Mouse (Mus musculus): ENCODE measurements around the gene Sult6b2. TPM values are rescaled to one million over a fixed set of nuclear protein-coding genes. Genes with fewer than 3 reads are reported as not detected.

The Sult6b2 gene
- 0.16 TPM in 1 of 2 replicates, not detected in the other for polyA plus RNA-seq (2014; fragmentation: Nextera tagmentation; extraction: Ambion mirVana)

DNA sequence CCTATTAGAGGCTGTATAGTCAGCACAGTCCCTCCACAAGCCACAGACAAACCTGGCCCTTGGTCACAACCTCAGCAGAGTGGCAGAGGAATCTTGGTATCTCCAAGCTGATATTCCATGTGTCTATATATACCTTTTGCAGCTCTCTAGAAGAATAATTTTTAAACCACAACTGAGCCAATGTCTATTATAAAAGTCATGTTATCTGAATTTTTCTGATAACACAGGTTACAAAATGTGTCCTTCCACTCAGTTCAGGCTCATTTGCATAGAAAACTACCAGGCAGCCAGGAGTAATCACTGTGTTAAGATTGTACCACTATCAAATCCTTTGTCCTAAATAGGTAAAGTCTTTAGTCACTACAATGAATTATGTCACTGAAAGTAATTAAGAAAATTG, at the start of gene Sult6b2:
TSS of gene Sult6b2 (minus strand) at position 101 of the 400 bp plus-strand sequence.
- ATAC-seq (ENCODE audit: low FRiP score, low TSS enrichment) = no peak
- H3K4me3 ChIP-seq (ENCODE audit: low read length) = no peak within 1 kb of the TSS
- no peaks in the 10 kb centered on the region for H3K36me3 ChIP-seq (ENCODE audit: control insufficient read depth, insufficient read depth, low read length)

GRCm38 (mm10) chr6:142852419-142853377, 48.4 kb upstream of the Sult6b2 start:
- H3K9ac ChIP-seq (ENCODE audit: low read depth, low read length) = no peak overlapping the region
- H3K9me3 ChIP-seq (ENCODE audit: control insufficient read depth, low read length) = no peaks in the 10 kb centered on the region
- H3K4me3 ChIP-seq (ENCODE audit: low read length) = no peak overlapping the region
- WGBS = 73% methylated on average over 6 of the region's 6 CpGs
- H3K4me2 ChIP-seq (replicated peaks; ENCODE audit: low read depth, low read length) = no peak overlapping the region
- H3K27ac ChIP-seq (ENCODE audit: low read depth, low read length) = no peak overlapping the region
- no peak for ATAC-seq (ENCODE audit: low FRiP score, low TSS enrichment)
- no peaks in the 10 kb centered on the region; the same call in 1 of the 2 replicates for H3K4me1 ChIP-seq (ENCODE audit: control insufficient read depth, insufficient read depth, low read length)
- no peaks in the 10 kb centered on the region for H3K36me3 ChIP-seq (ENCODE audit: control insufficient read depth, insufficient read depth, low read length)
- no peaks in the 10 kb centered on the region for H3K27me3 ChIP-seq (ENCODE audit: control insufficient read depth, insufficient read depth, low read length)

More for the DNA sequence above, at the start of gene Sult6b2:
- Histone ChIP-seq H3K27ac (ENCODE audit: low read depth, low read length) (no peak within 1 kb of the TSS), H3K4me1 (ENCODE audit: control insufficient read depth, insufficient read depth, low read length) (peaks cover 7% of the 10 kb centered on the region; the same call in 1 of the 2 replicates), H3K27me3 (ENCODE audit: control insufficient read depth, insufficient read depth, low read length) (no peaks in the 10 kb centered on the region), H3K4me2 (replicated peaks; ENCODE audit: low read depth, low read length) (no peak within 1 kb of the TSS), H3K9me3 (ENCODE audit: control insufficient read depth, low read length) (no peaks in the 10 kb centered on the region), H3K9ac (ENCODE audit: low read depth, low read length) (no peak within 1 kb of the TSS)

DNA sequence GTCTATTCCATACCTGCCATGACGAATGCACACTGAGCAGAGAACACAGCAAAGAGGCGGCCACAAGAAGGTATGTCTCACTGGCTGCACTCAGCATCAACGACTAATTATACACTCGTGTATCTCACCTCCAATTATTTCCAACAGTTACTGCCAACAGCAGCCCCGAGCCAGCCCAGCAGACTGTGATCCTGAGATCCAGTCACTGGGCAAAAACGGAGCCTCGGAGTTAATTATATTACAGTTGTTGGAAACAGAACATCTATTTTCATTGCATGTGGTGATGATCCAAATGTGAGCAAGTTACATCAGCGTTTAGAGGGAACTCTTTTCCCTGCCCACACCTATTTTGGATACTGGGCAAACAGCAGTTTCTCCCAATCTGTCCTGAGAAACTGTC, 46.1 kb upstream of the Sult6b2 start:
- no peak for ATAC-seq (ENCODE audit: low FRiP score, low TSS enrichment)
- no peak overlapping the region for H3K4me2 ChIP-seq (replicated peaks; ENCODE audit: low read depth, low read length)
- WGBS = 89% methylated on average over 8 of the region's 8 CpGs

DNA sequence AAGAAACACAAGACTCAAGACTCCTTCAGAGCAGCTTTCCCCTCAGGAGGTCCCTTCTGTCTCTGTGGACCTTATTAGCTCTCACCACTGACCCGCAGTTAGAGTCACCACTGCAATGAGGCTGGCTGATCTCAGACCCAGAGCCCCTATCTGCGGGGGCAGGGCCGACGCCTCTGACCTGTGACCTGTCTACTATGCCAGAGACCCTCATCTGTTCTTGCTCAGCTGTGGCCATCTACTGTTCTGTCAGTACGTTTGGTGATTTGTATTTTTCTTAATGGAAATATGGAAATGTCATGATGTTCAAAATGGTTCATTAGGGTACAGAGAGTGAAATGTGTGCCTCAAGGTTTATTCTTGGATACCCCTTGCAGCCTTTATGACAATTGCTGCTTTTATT, 45.0 kb upstream of the Sult6b2 start:
- WGBS = 64% methylated on average over 5 of the region's 5 CpGs
- Histone ChIP-seq H3K9me3 (ENCODE audit: control insufficient read depth, low read length) (no peaks in the 10 kb centered on the region), H3K4me3 (ENCODE audit: low read length) (no peak overlapping the region), H3K27ac (ENCODE audit: low read depth, low read length) (no peak overlapping the region), H3K4me2 (replicated peaks; ENCODE audit: low read depth, low read length) (no peak overlapping the region), H3K36me3 (ENCODE audit: control insufficient read depth, insufficient read depth, low read length) (no peaks in the 10 kb centered on the region), H3K27me3 (ENCODE audit: control insufficient read depth, insufficient read depth, low read length) (no peaks in the 10 kb centered on the region), H3K4me1 (ENCODE audit: control insufficient read depth, insufficient read depth, low read length) (no peaks in the 10 kb centered on the region; the same call in 1 of the 2 replicates), H3K9ac (ENCODE audit: low read depth, low read length) (no peak overlapping the region)
- no peak for ATAC-seq (ENCODE audit: low FRiP score, low TSS enrichment)

More for the DNA sequence above, 46.1 kb upstream of the Sult6b2 start:
- H3K4me1 ChIP-seq (ENCODE audit: control insufficient read depth, insufficient read depth, low read length) = no peaks in the 10 kb centered on the region; the same call in 1 of the 2 replicates
- H3K27me3 ChIP-seq (ENCODE audit: control insufficient read depth, insufficient read depth, low read length) = no peaks in the 10 kb centered on the region
- no peak overlapping the region for H3K9ac ChIP-seq (ENCODE audit: low read depth, low read length)
- H3K4me3 ChIP-seq (ENCODE audit: low read length) = no peak overlapping the region
- H3K36me3 ChIP-seq (ENCODE audit: control insufficient read depth, insufficient read depth, low read length) = no peaks in the 10 kb centered on the region
- no peak overlapping the region for H3K27ac ChIP-seq (ENCODE audit: low read depth, low read length)
- no peaks in the 10 kb centered on the region for H3K9me3 ChIP-seq (ENCODE audit: control insufficient read depth, low read length)

GRCm38 (mm10) chr6:142847914-142848674, 43.8 kb upstream of the Sult6b2 start:
- Histone ChIP-seq H3K36me3 (ENCODE audit: control insufficient read depth, insufficient read depth, low read length) (no peaks in the 10 kb centered on the region), H3K27me3 (ENCODE audit: control insufficient read depth, insufficient read depth, low read length) (no peaks in the 10 kb centered on the region), H3K9ac (ENCODE audit: low read depth, low read length) (no peak overlapping the region), H3K27ac (ENCODE audit: low read depth, low read length) (no peak overlapping the region), H3K4me2 (replicated peaks; ENCODE audit: low read depth, low read length) (no peak overlapping the region), H3K9me3 (ENCODE audit: control insufficient read depth, low read length) (no peaks in the 10 kb centered on the region), H3K4me1 (ENCODE audit: control insufficient read depth, insufficient read depth, low read length) (no peaks in the 10 kb centered on the region), H3K4me3 (ENCODE audit: low read length) (no peak overlapping the region)
- ATAC-seq (ENCODE audit: low FRiP score, low TSS enrichment) = no peak
- 74% methylated on average over 8 of the region's 8 CpGs for WGBS

DNA sequence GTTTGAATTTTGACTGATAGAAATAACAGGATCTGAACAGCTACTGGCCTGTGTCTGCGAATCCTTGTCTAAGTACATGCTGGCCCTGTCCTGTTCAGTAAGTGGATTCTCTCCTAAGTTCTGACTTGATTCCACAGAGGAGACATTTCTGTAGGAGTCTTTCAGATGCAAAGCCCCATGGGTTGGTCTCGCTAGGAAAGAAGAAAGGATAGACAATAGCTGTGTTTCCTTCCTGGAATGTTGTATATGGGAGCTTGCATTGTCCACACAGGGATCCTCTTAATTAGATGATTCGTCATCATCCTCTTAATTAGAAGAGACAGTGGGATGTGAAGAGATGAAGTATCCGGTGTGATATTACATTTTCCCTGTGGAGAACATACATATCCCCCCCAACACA, 42.6 kb upstream of the Sult6b2 start:
- no peaks in the 10 kb centered on the region for H3K4me1 ChIP-seq (ENCODE audit: control insufficient read depth, insufficient read depth, low read length)
- H3K4me2 ChIP-seq (replicated peaks; ENCODE audit: low read depth, low read length) = no peak overlapping the region
- ATAC-seq (ENCODE audit: low FRiP score, low TSS enrichment) = no peak
- H3K27me3 ChIP-seq (ENCODE audit: control insufficient read depth, insufficient read depth, low read length) = no peaks in the 10 kb centered on the region
- H3K9me3 ChIP-seq (ENCODE audit: control insufficient read depth, low read length) = no peaks in the 10 kb centered on the region
- WGBS = 96% methylated on average over 4 of the region's 4 CpGs
- no peak overlapping the region for H3K9ac ChIP-seq (ENCODE audit: low read depth, low read length)
- no peak overlapping the region for H3K4me3 ChIP-seq (ENCODE audit: low read length)
- H3K27ac ChIP-seq (ENCODE audit: low read depth, low read length) = no peak overlapping the region
- no peaks in the 10 kb centered on the region for H3K36me3 ChIP-seq (ENCODE audit: control insufficient read depth, insufficient read depth, low read length)

DNA sequence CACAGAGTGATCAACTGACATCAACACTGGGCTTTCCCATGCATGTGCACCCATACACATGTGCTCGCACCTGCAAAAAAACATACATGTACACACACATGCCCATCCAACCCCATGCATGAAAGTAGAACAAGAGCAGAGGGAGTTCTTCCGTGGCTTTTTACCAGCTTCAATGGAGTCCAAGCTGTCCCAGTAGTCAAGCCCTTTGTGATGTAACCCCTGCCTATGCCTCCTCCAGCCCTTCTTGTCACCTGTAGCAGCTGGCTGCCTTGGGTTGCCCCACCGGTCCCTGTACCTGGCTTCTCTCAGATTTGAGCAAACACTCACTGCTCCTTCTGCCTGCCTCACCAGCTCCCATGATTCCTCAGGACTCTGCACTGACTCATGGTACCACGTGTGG, 40.8 kb upstream of the Sult6b2 start:
- H3K27me3 ChIP-seq (ENCODE audit: control insufficient read depth, insufficient read depth, low read length) = no peaks in the 10 kb centered on the region
- H3K9ac ChIP-seq (ENCODE audit: low read depth, low read length) = no peak overlapping the region
- H3K9me3 ChIP-seq (ENCODE audit: control insufficient read depth, low read length) = no peaks in the 10 kb centered on the region
- H3K4me3 ChIP-seq (ENCODE audit: low read length) = no peak overlapping the region
- H3K4me1 ChIP-seq (ENCODE audit: control insufficient read depth, insufficient read depth, low read length) = no peaks in the 10 kb centered on the region
- no peak overlapping the region for H3K27ac ChIP-seq (ENCODE audit: low read depth, low read length)
- 88% methylated on average over 4 of the region's 4 CpGs for WGBS
- H3K36me3 ChIP-seq (ENCODE audit: control insufficient read depth, insufficient read depth, low read length) = no peaks in the 10 kb centered on the region
- ATAC-seq (ENCODE audit: low FRiP score, low TSS enrichment) = no peak
- no peak overlapping the region for H3K4me2 ChIP-seq (replicated peaks; ENCODE audit: low read depth, low read length)

- 90% methylated on average over 4 of the region's 4 CpGs for WGBS
- H3K36me3 ChIP-seq (ENCODE audit: control insufficient read depth, insufficient read depth, low read length) = no peaks in the 10 kb centered on the region
- H3K4me2 ChIP-seq (replicated peaks; ENCODE audit: low read depth, low read length) = no peak overlapping the region
- no peak overlapping the region for H3K9ac ChIP-seq (ENCODE audit: low read depth, low read length)
- H3K27ac ChIP-seq (ENCODE audit: low read depth, low read length) = no peak overlapping the region
- no peaks in the 10 kb centered on the region for H3K9me3 ChIP-seq (ENCODE audit: control insufficient read depth, low read length)
- no peaks in the 10 kb centered on the region for H3K27me3 ChIP-seq (ENCODE audit: control insufficient read depth, insufficient read depth, low read length)
- H3K4me1 ChIP-seq (ENCODE audit: control insufficient read depth, insufficient read depth, low read length) = no peaks in the 10 kb centered on the region
- no peak for ATAC-seq (ENCODE audit: low FRiP score, low TSS enrichment)
- H3K4me3 ChIP-seq (ENCODE audit: low read length) = no peak overlapping the region
Observed at GRCm38 (mm10) chr6:142844061-142844460, 39.8 kb upstream of the Sult6b2 start.

GRCm38 (mm10) chr6:142838501-142838900, 34.2 kb upstream of the Sult6b2 start:
- H3K36me3 ChIP-seq (ENCODE audit: control insufficient read depth, insufficient read depth, low read length) = no peaks in the 10 kb centered on the region
- no peak overlapping the region for H3K27ac ChIP-seq (ENCODE audit: low read depth, low read length)
- no peak overlapping the region for H3K4me3 ChIP-seq (ENCODE audit: low read length)
- no peaks in the 10 kb centered on the region for H3K4me1 ChIP-seq (ENCODE audit: control insufficient read depth, insufficient read depth, low read length)
- no peak overlapping the region for H3K9ac ChIP-seq (ENCODE audit: low read depth, low read length)
- no peak overlapping the region for H3K4me2 ChIP-seq (replicated peaks; ENCODE audit: low read depth, low read length)
- H3K27me3 ChIP-seq (ENCODE audit: control insufficient read depth, insufficient read depth, low read length) = no peaks in the 10 kb centered on the region
- 96% methylated on average over 1 of the region's 1 CpGs for WGBS
- ATAC-seq (ENCODE audit: low FRiP score, low TSS enrichment) = no peak
- H3K9me3 ChIP-seq (ENCODE audit: control insufficient read depth, low read length) = no peaks in the 10 kb centered on the region
